Mouse (Mus musculus) hindbrain, embryonic 16.5 days (tissue): ENCODE measurements at regions not wholly inside any gene's neighbourhood (a gene's known extent, or its start where the extent isn't known, plus 50 kb on each side); places are given as distances from the start of the nearest gene placed in this dataset.

ENCODE experiments used
- ATAC-seq: fragments of 200-750 bp; cut with Nextera tagmentation; 2 replicates; pipeline ENCODE4 v1.8.0; 2017; ENCODE audit warnings: moderate TSS enrichment, moderate library complexity
- H3K27ac ChIP-seq: fragments of 300-500 bp; sonication (generic); 2 replicates; pipeline ENCODE4 v1.5.1; 2014; ENCODE audit warnings: low read depth, mild to moderate bottlenecking, control low read depth, low read length, moderate library complexity
- H3K27me3 ChIP-seq: fragments of 300-500 bp; sonication (generic); replicated peaks from 2 replicates; pipeline ENCODE4 v1.6.1; 2014; ENCODE audit warnings: low read length; ENCODE audit not compliant: control insufficient read depth, insufficient read depth
- H3K36me3 ChIP-seq: fragments of 300-500 bp; sonication (generic); 2 replicates; pipeline ENCODE4 v1.6.1; 2014; ENCODE audit warnings: mild to moderate bottlenecking, low read length, moderate library complexity, mixed read lengths; ENCODE audit not compliant: control insufficient read depth, insufficient read depth
- H3K4me1 ChIP-seq: fragments of 300-500 bp; sonication (generic); 2 replicates; pipeline ENCODE4 v1.6.1; 2014; ENCODE audit warnings: low read depth, low read length; ENCODE audit not compliant: control insufficient read depth, insufficient read depth
- H3K4me2 ChIP-seq: fragments of 300-500 bp; sonication (generic); 2 replicates; pipeline ENCODE4 v1.6.1; 2014; ENCODE audit warnings: mild to moderate bottlenecking, low read length, control low read depth, moderate library complexity
- H3K4me3 ChIP-seq: fragments of 300-500 bp; sonication (generic); 2 replicates; pipeline ENCODE4 v1.5.1; 2014; ENCODE audit warnings: mild to moderate bottlenecking, low read length, control low read depth, moderate library complexity
- H3K9ac ChIP-seq: fragments of 300-500 bp; sonication (generic); 2 replicates; pipeline ENCODE4 v1.6.1; 2014; ENCODE audit warnings: low read depth, mild to moderate bottlenecking, control low read depth, low read length, moderate library complexity
- H3K9me3 ChIP-seq: fragments of 300-500 bp; sonication (generic); 2 replicates; pipeline ENCODE4 v1.6.1; 2014; ENCODE audit warnings: mild to moderate bottlenecking, low read length, moderate library complexity; ENCODE audit not compliant: control insufficient read depth
- WGBS: fragments of 180-500 bp; shearing (Covaris S2); extraction: QIAGEN DNeasy Blood & Tissue Kit; methylation state at CpG from one replicate; pipeline ENCODE4 v1.1.7; 2014; 5-methylcytosine and 5-hydroxymethylcytosine counted together

- ATAC-seq = no peak
- H3K27ac ChIP-seq = no peak overlapping the region
- no peaks in the 10 kb centered on the region for H3K4me1 ChIP-seq
- no peak overlapping the region for H3K4me3 ChIP-seq
- no peak overlapping the region for H3K4me2 ChIP-seq
- H3K9me3 ChIP-seq = no peaks in the 10 kb centered on the region
- H3K36me3 ChIP-seq = no peaks in the 10 kb centered on the region
- no peak overlapping the region for H3K9ac ChIP-seq
- no peaks in the 10 kb centered on the region for H3K27me3 ChIP-seq
- WGBS = 49% methylated on average over 3 of the region's 3 CpGs
Measured at GRCm38 (mm10) chr11:45264001-45264400, 587.9 kb upstream of the Clint1 start.

- no peaks in the 10 kb centered on the region for H3K36me3 ChIP-seq
- no peak overlapping the region for H3K9ac ChIP-seq
- ATAC-seq = no peak
- WGBS = 76% methylated on average over 17 of the region's 17 CpGs
- no peak overlapping the region for H3K27ac ChIP-seq
- no peaks in the 10 kb centered on the region for H3K27me3 ChIP-seq
- no peaks in the 10 kb centered on the region for H3K4me1 ChIP-seq
- no peaks in the 10 kb centered on the region for H3K9me3 ChIP-seq
- no peak overlapping the region for H3K4me3 ChIP-seq
- no peak overlapping the region for H3K4me2 ChIP-seq
Measured at GRCm38 (mm10) chr11:45265171-45265988, 586.5 kb upstream of the Clint1 start.

- Histone ChIP-seq H3K4me2 (no peak overlapping the region), H3K27me3 (no peaks in the 10 kb centered on the region), H3K27ac (no peak overlapping the region), H3K9me3 (no peaks in the 10 kb centered on the region), H3K4me1 (no peaks in the 10 kb centered on the region), H3K4me3 (no peak overlapping the region), H3K36me3 (no peaks in the 10 kb centered on the region), H3K9ac (no peak overlapping the region)
- ATAC-seq = no peak
- WGBS = 51% methylated on average over 4 of the region's 4 CpGs
Measured at GRCm38 (mm10) chr11:45265989-45266302, 585.9 kb upstream of the Clint1 start.

- 75% methylated on average over 5 of the region's 5 CpGs for WGBS
- H3K4me2 ChIP-seq = no peak overlapping the region
Measured at GRCm38 (mm10) chr11:45269215-45269614, 582.6 kb upstream of the Clint1 start.

GRCm38 (mm10) chr11:45271206-45271605 is 580.6 kb upstream of the Clint1 start:
- Histone ChIP-seq H3K27me3 (no peaks in the 10 kb centered on the region), H3K9ac (no peak overlapping the region), H3K4me3 (no peak overlapping the region), H3K9me3 (no peaks in the 10 kb centered on the region), H3K36me3 (no peaks in the 10 kb centered on the region), H3K4me2 (no peak overlapping the region), H3K27ac (no peak overlapping the region), H3K4me1 (no peaks in the 10 kb centered on the region)
- 55% methylated on average over 3 of the region's 3 CpGs for WGBS
- ATAC-seq = no peak

More at GRCm38 (mm10) chr11:45269215-45269614, 582.6 kb upstream of the Clint1 start:
- H3K4me3 ChIP-seq = no peak overlapping the region
- H3K27me3 ChIP-seq = no peaks in the 10 kb centered on the region
- H3K36me3 ChIP-seq = no peaks in the 10 kb centered on the region
- ATAC-seq = no peak
- no peaks in the 10 kb centered on the region for H3K9me3 ChIP-seq
- H3K9ac ChIP-seq = no peak overlapping the region
- no peak overlapping the region for H3K27ac ChIP-seq
- no peaks in the 10 kb centered on the region for H3K4me1 ChIP-seq

- Histone ChIP-seq H3K4me2 (no peak overlapping the region), H3K4me1 (no peaks in the 10 kb centered on the region), H3K27ac (no peak overlapping the region), H3K9ac (no peak overlapping the region), H3K4me3 (no peak overlapping the region), H3K9me3 (no peaks in the 10 kb centered on the region), H3K36me3 (no peaks in the 10 kb centered on the region), H3K27me3 (no peaks in the 10 kb centered on the region)
- peak; percentile 40; the same call in 1 of the 2 replicates for ATAC-seq
- 72% methylated on average over 10 of the region's 10 CpGs for WGBS
Measured at GRCm38 (mm10) chr11:45274446-45275119, 577.3 kb upstream of the Clint1 start.

- 46% methylated on average over 3 of the region's 3 CpGs for WGBS
- Histone ChIP-seq H3K27me3 (no peaks in the 10 kb centered on the region), H3K4me3 (no peak overlapping the region), H3K4me2 (no peak overlapping the region), H3K36me3 (no peaks in the 10 kb centered on the region), H3K27ac (no peak overlapping the region), H3K4me1 (no peaks in the 10 kb centered on the region), H3K9me3 (no peaks in the 10 kb centered on the region), H3K9ac (no peak overlapping the region)
- no peak for ATAC-seq
Measured at GRCm38 (mm10) chr11:45275170-45275569, 576.7 kb upstream of the Clint1 start.

GRCm38 (mm10) chr11:45296772-45297171 is 555.1 kb upstream of the Clint1 start:
- no peak overlapping the region for H3K4me2 ChIP-seq
- WGBS = 72% methylated on average over 2 of the region's 2 CpGs
- ATAC-seq = no peak

GRCm38 (mm10) chr11:45311934-45312333 is 539.9 kb upstream of the Clint1 start:
- 85% methylated on average over 6 of the region's 6 CpGs for WGBS
- Histone ChIP-seq H3K4me2 (no peak overlapping the region), H3K9ac (no peak overlapping the region), H3K4me3 (no peak overlapping the region), H3K9me3 (no peaks in the 10 kb centered on the region), H3K27me3 (no peaks in the 10 kb centered on the region), H3K36me3 (no peaks in the 10 kb centered on the region), H3K4me1 (no peaks in the 10 kb centered on the region), H3K27ac (no peak overlapping the region)
- ATAC-seq = no peak

More at GRCm38 (mm10) chr11:45296772-45297171, 555.1 kb upstream of the Clint1 start:
- Histone ChIP-seq H3K4me1 (no peaks in the 10 kb centered on the region), H3K27me3 (no peaks in the 10 kb centered on the region), H3K36me3 (no peaks in the 10 kb centered on the region), H3K27ac (no peak overlapping the region), H3K9ac (no peak overlapping the region), H3K4me3 (no peak overlapping the region), H3K9me3 (no peaks in the 10 kb centered on the region)
